Mouse (Mus musculus) neural tube, embryonic 11.5 days (tissue): ENCODE data around the gene Ccdc57. TPM values are rescaled to one million over a fixed set of nuclear protein-coding genes. Genes with fewer than 3 reads are reported as not detected.

ENCODE experiments used
- ATAC-seq: fragments of 200-750 bp; cut with Nextera tagmentation; 2 replicates; pipeline ENCODE4 v1.8.0; 2017; ENCODE audit warnings: moderate number of reproducible peaks, mild to moderate bottlenecking, moderate TSS enrichment, moderate library complexity; ENCODE audit not compliant: insufficient read depth, low FRiP score, low TSS enrichment
- DNase-seq: peaks from one replicate; pipeline ENCODE4 v3.0.0-alpha.2; 2015; ENCODE audit warnings: low spot score
- H3K27ac ChIP-seq: fragments of 300-500 bp; sonication (generic); 2 replicates; pipeline ENCODE4 v1.5.1; 2014; ENCODE audit warnings: low read depth, mild to moderate bottlenecking, low read length
- H3K27me3 ChIP-seq: fragments of 300-500 bp; sonication (generic); 2 replicates; pipeline ENCODE4 v1.6.1; 2014; ENCODE audit warnings: mild to moderate bottlenecking, low read length, mixed read lengths; ENCODE audit not compliant: control insufficient read depth, insufficient read depth
- H3K36me3 ChIP-seq: fragments of 300-500 bp; sonication (generic); 2 replicates; pipeline ENCODE4 v1.6.1; 2014; ENCODE audit warnings: mild to moderate bottlenecking, low read length, moderate library complexity, mixed read lengths; ENCODE audit not compliant: control insufficient read depth, insufficient read depth
- H3K4me1 ChIP-seq: fragments of 300-500 bp; sonication (generic); 2 replicates; pipeline ENCODE4 v1.6.1; 2014; ENCODE audit warnings: low read length, mixed read lengths; ENCODE audit not compliant: control insufficient read depth, insufficient read depth
- H3K4me2 ChIP-seq: fragments of 300-500 bp; sonication (generic); 2 replicates; pipeline ENCODE4 v1.6.1; 2014; ENCODE audit warnings: low read depth, mild to moderate bottlenecking, moderate library complexity
- H3K4me3 ChIP-seq: fragments of 300-500 bp; sonication (generic); 2 replicates; pipeline ENCODE4 v1.5.1; 2014; ENCODE audit warnings: low read depth, low read length
- H3K9ac ChIP-seq: fragments of 300-500 bp; sonication (generic); 2 replicates; pipeline ENCODE4 v1.6.1; 2014; ENCODE audit warnings: mild to moderate bottlenecking, low read length
- H3K9me3 ChIP-seq: fragments of 300-500 bp; sonication (generic); 2 replicates; pipeline ENCODE4 v1.6.1; 2016; ENCODE audit warnings: low read length; ENCODE audit not compliant: control insufficient read depth
- WGBS: fragments of 180-500 bp; shearing (Covaris S2); extraction: QIAGEN DNeasy Blood & Tissue Kit; methylation state at CpG from one replicate; pipeline ENCODE4 v1.1.7; 2014; 5-methylcytosine and 5-hydroxymethylcytosine counted together
- polyA plus RNA-seq: library from polyadenylated mRNA; unstranded; fragments of >200 nt; fragmentation: Nextera tagmentation; extraction: Ambion mirVana; gene quantifications from 2 replicates; pipeline ENCODE4 v1.2.1, GENCODE M21; 2014

Ccdc57 gene
- polyA plus RNA-seq, 1 experiment from 2014 or later, result 4.6 TPM

DNA sequence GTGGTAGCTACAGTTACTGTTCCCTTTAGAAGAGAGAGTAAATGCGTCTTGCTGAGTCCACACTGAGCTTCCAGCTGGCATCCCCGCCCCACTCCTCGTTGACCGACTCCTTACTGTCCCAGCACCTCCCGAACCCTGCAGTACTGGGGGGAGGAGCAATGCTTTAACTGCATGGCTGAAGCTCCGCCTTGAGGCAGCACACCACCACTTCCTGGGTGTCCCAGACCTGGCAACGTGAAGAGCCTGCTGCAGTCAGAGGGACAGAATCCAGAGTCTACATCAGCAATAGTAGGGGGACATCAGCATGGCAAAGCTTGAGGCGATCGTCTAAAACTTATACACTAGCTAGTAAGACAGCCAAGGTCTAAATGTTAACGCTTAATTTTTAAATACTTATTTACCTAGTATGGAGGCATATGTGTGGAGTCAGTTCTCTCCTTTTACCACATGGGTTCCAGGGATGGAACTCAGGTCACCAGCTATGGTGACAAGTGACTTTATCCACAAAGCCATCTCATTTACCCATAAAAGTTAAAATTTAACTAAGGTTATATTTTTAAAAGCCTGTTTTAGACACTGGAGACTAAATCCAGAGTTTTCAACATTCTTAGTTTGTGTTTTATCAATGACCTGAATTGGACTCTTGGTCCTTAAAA lies 30.1 kb downstream of the Ccdc57 start:
- ATAC-seq (no peak), DNase-seq (no peak)
- no peak overlapping the region for H3K4me2 ChIP-seq
- no peaks in the 10 kb centered on the region for H3K4me1 ChIP-seq
- H3K9me3 ChIP-seq, result no peaks in the 10 kb centered on the region
- no peak overlapping the region for H3K4me3 ChIP-seq
- no peaks in the 10 kb centered on the region for H3K36me3 ChIP-seq
- no peak overlapping the region for H3K27ac ChIP-seq
- H3K9ac ChIP-seq, result no peak overlapping the region
- 48% methylated on average over 10 of the region's 10 CpGs for WGBS
- no peaks in the 10 kb centered on the region for H3K27me3 ChIP-seq

DNA sequence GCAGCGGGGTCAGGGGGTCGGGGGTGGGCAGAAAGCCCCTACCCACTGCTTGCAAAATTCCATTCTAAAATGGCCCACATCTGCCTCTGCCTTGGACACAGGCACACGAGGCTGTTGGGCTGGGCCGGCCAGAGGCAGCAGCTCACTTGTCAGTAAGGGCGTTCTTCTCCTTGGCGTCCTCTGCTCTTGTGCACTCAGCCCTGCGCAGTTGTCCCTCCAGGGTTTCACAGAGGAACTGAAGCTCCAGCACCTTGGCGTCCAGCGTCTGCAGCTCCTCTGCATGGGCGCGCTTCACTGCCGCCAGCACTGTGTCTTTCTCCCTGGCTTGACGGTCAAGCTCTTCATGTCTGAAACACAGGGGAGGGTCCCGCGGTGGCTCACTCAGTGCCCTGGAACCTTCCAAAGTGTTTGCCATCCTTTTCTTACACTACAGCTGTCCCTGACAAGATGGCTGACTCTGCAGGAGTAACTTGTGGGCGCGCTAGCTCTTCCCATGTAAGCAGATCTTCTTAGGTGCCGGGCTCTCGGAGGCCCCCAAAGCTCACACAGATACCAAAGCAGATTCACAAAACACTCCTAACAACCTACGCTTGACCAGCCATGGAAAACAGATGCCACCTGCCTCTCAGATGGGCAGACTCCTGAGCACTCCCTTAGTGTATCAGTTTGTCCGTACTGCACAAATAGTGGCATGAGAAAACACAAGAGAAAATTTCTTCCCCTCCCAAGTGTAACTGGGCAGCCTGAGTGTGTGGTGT lies 30.8 kb downstream of the Ccdc57 start:
- H3K4me3 ChIP-seq, result no peak overlapping the region
- ATAC-seq, result no peak
- no peaks in the 10 kb centered on the region for H3K27me3 ChIP-seq
- WGBS, result 84% methylated on average over 21 of the region's 21 CpGs
- no peak overlapping the region for H3K4me2 ChIP-seq
- H3K9me3 ChIP-seq, result no peaks in the 10 kb centered on the region
- no peak overlapping the region for H3K9ac ChIP-seq
- no peaks in the 10 kb centered on the region for H3K4me1 ChIP-seq
- H3K36me3 ChIP-seq, result no peaks in the 10 kb centered on the region
- no peak overlapping the region for H3K27ac ChIP-seq
- DNase-seq, result no peak

GRCm38 (mm10) chr11:120900276-120901244 lies 32.1 kb downstream of the Ccdc57 start:
- Histone ChIP-seq H3K4me2 (no peak overlapping the region), H3K9ac (no peak overlapping the region), H3K36me3 (no peaks in the 10 kb centered on the region), H3K9me3 (no peaks in the 10 kb centered on the region), H3K4me1 (no peaks in the 10 kb centered on the region), H3K27ac (0 out of 2 replicates have a peak overlapping the region, but pooled peaks have one; percentile 29), H3K27me3 (no peaks in the 10 kb centered on the region), H3K4me3 (no peak overlapping the region)
- WGBS, result 85% methylated on average over 8 of the region's 8 CpGs
- DNase-seq (no peak), ATAC-seq (no peak)

GRCm38 (mm10) chr11:120898114-120898548 lies 34.5 kb downstream of the Ccdc57 start:
- Histone ChIP-seq H3K9me3 (no peaks in the 10 kb centered on the region), H3K4me2 (no peak overlapping the region), H3K36me3 (no peaks in the 10 kb centered on the region; the same call in 1 of the 2 replicates), H3K4me1 (no peaks in the 10 kb centered on the region), H3K27ac (no peak overlapping the region), H3K4me3 (no peak overlapping the region), H3K27me3 (no peaks in the 10 kb centered on the region), H3K9ac (no peak overlapping the region)
- WGBS, result 89% methylated on average over 6 of the region's 6 CpGs
- ATAC-seq (no peak), DNase-seq (no peak)

GRCm38 (mm10) chr11:120895441-120895840 lies 37.2 kb downstream of the Ccdc57 start:
- H3K9ac ChIP-seq, result no peak overlapping the region
- H3K27me3 ChIP-seq, result no peaks in the 10 kb centered on the region
- no peak for ATAC-seq
- no peaks in the 10 kb centered on the region for H3K9me3 ChIP-seq
- no peak for DNase-seq
- peaks cover 2% of the 10 kb centered on the region; the same call in 1 of the 2 replicates for H3K36me3 ChIP-seq
- no peak overlapping the region for H3K4me3 ChIP-seq
- no peak overlapping the region for H3K4me2 ChIP-seq
- no peaks in the 10 kb centered on the region for H3K4me1 ChIP-seq
- WGBS, result 93% methylated on average over 6 of the region's 6 CpGs
- H3K27ac ChIP-seq, result no peak overlapping the region

GRCm38 (mm10) chr11:120894397-120894796 lies 38.3 kb downstream of the Ccdc57 start:
- Histone ChIP-seq H3K36me3 (peaks cover 2% of the 10 kb centered on the region; the same call in 1 of the 2 replicates), H3K27me3 (no peaks in the 10 kb centered on the region), H3K9ac (no peak overlapping the region), H3K4me1 (no peaks in the 10 kb centered on the region), H3K4me2 (no peak overlapping the region), H3K27ac (no peak overlapping the region), H3K4me3 (no peak overlapping the region), H3K9me3 (no peaks in the 10 kb centered on the region)
- ATAC-seq (no peak), DNase-seq (no peak)
- WGBS, result 88% methylated on average over 8 of the region's 8 CpGs

GRCm38 (mm10) chr11:120889216-120889615 lies 43.5 kb downstream of the Ccdc57 start:
- H3K4me3 ChIP-seq, result no peak overlapping the region
- H3K9ac ChIP-seq, result no peak overlapping the region
- no peak overlapping the region for H3K27ac ChIP-seq
- 84% methylated on average over 3 of the region's 3 CpGs for WGBS
- DNase-seq (no peak), ATAC-seq (no peak)
- H3K4me2 ChIP-seq, result no peak overlapping the region
- no peaks in the 10 kb centered on the region for H3K27me3 ChIP-seq
- H3K36me3 ChIP-seq, result peaks cover 4% of the 10 kb centered on the region
- no peaks in the 10 kb centered on the region for H3K4me1 ChIP-seq
- H3K9me3 ChIP-seq, result peaks cover 3% of the 10 kb centered on the region; the same call in 1 of the 2 replicates

DNA sequence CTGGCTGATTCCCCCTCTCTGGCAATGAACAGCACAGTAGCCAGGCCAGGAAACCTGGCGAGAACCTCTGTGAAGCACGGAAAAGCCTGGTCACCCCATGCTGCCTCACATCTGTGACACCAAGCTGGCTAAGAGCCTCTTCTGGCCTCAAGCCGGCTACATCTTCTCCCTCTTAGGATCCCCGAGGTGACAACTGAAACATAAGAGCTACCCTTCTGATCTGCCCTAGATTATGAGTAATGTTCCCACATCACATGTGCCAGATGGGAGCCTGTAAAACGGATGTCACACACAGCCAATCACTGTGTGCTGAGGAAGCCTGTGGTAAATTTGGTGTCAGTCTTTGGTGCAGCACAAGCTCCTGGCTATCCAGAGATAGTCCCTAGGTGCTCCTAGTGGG lies 44.0 kb downstream of the Ccdc57 start:
- peaks cover 4% of the 10 kb centered on the region for H3K36me3 ChIP-seq
- H3K4me2 ChIP-seq, result no peak overlapping the region
- peaks cover 3% of the 10 kb centered on the region; the same call in 1 of the 2 replicates for H3K9me3 ChIP-seq
- H3K4me1 ChIP-seq, result no peaks in the 10 kb centered on the region
- 92% methylated on average over 5 of the region's 5 CpGs for WGBS
- H3K27ac ChIP-seq, result no peak overlapping the region
- DNase-seq (no peak), ATAC-seq (no peak)
- no peak overlapping the region for H3K4me3 ChIP-seq
- no peaks in the 10 kb centered on the region for H3K27me3 ChIP-seq
- H3K9ac ChIP-seq, result no peak overlapping the region
